Mouse (Mus musculus) heart, postnatal 36 days (tissue): ENCODE measurements around the gene Gtf3c2. TPM values are rescaled to one million over a fixed set of nuclear protein-coding genes. Genes with fewer than 3 reads are reported as not detected.
"Not testable (repeated sequence)": the region's sequence is repeated elsewhere in the genome, so short reads cannot be mapped to it uniquely, and the experiment has no call there.

Source experiments
- DNase-seq, 2 experiments: peaks; one replicate each; pipeline ENCODE4 v3.0.0; 2021 to 2022
- intact Hi-C: fragments of 180-260 bp; cut with DNase I; formaldehyde crosslinking; loops from one replicate; pipeline ENCODE4 v1.15.1; 2025
- total RNA-seq, 2 experiments: library from RNA; stranded (reverse); gene quantifications; 2 replicates each; pipeline ENCODE4 v1.2.3; 2021

Gtf3c2 gene
- total RNA-seq, result 10 to 100 TPM; 31.0 to 31.4 TPM

- DNase-seq, result peak; percentile 94 to 96
- intact Hi-C loops, result loop anchor here (1.0 to 2.0 kb wide), 2 partner anchors 12 to 61 kb away; partner anchors contain the start of genes Gm9970 and Nrbp1
Measured at GRCm38 (mm10) chr5:31179766-31180630, at the start of gene Gtf3c2, which contains the start of gene Gm29609. TSS of gene Gtf3c2 (minus strand) at chr5:31180144. TSS of gene Gm29609 (minus strand) at chr5:31179911.

- no peak for DNase-seq
- intact Hi-C loops, result no loop called here
Measured at GRCm38 (mm10) chr5:31226641-31227040, 46.7 kb upstream of the Gtf3c2 start.

- DNase-seq, result no peak
- intact Hi-C loops, result loop anchor here (5.0 kb wide), 2 partner anchors 70 to 105 kb away; partner anchors contain the start of gene Ift172
Measured at GRCm38 (mm10) chr5:31222696-31223095, 42.8 kb upstream of the Gtf3c2 start.

- no peak for DNase-seq
- intact Hi-C loops, result loop anchor here (1.0 to 5.0 kb wide), 4 partner anchors 19 to 106 kb away; partner anchors contain the start of genes Ift172, Nrbp1 and Zfp513
Measured at GRCm38 (mm10) chr5:31221304-31221945, 41.5 kb upstream of the Gtf3c2 start.

- DNase-seq, result peak; percentile 99
Measured at GRCm38 (mm10) chr5:31220448-31221303, 40.7 kb upstream of the Gtf3c2 start, which contains the start of gene Ppm1g. TSS of gene Ppm1g (minus strand) at chr5:31220687.

GRCm38 (mm10) chr5:31219911-31220447 lies 40.0 kb upstream of the Gtf3c2 start:
- intact Hi-C loops, result loop anchor here (2.0 to 5.0 kb wide), 3 partner anchors 17 to 107 kb away; partner anchors contain the start of genes Ift172 and Zfp513
- no peak for DNase-seq

More at GRCm38 (mm10) chr5:31220448-31221303, 40.7 kb upstream of the Gtf3c2 start, which contains the start of gene Ppm1g:
- intact Hi-C loops, result loop anchor here (1.0 to 5.0 kb wide), 4 partner anchors 18 to 107 kb away; partner anchors contain the start of genes Ift172, Nrbp1 and Zfp513

- intact Hi-C loops, result no loop called here
- DNase-seq, result no peak
Measured at GRCm38 (mm10) chr5:31219474-31219873, 39.5 kb upstream of the Gtf3c2 start.

- intact Hi-C loops, result no loop called here
- DNase-seq, result no peak
Measured at GRCm38 (mm10) chr5:31219070-31219469, 39.1 kb upstream of the Gtf3c2 start.

GRCm38 (mm10) chr5:31218294-31218693 lies 38.4 kb upstream of the Gtf3c2 start:
- no peak for DNase-seq
- intact Hi-C loops, result no loop called here

GRCm38 (mm10) chr5:31216554-31216953 lies 36.6 kb upstream of the Gtf3c2 start:
- DNase-seq, intact Hi-C loops: not testable (repeated sequence)

GRCm38 (mm10) chr5:31204421-31204820 lies 24.5 kb upstream of the Gtf3c2 start:
- intact Hi-C loops, result no loop called here
- DNase-seq, result no peak

GRCm38 (mm10) chr5:31203866-31204265 lies 23.9 kb upstream of the Gtf3c2 start:
- intact Hi-C loops, result loop anchor here (2.0 kb wide), 1 partner anchor 17 kb away; the partner anchor contains the start of gene Ppm1g
- DNase-seq, result no peak

- DNase-seq, result no peak
- intact Hi-C loops, result loop anchor here (2.0 kb wide), 1 partner anchor 18 kb away; the partner anchor contains the start of gene Ppm1g
Measured at GRCm38 (mm10) chr5:31202933-31203332, 23.0 kb upstream of the Gtf3c2 start.

- intact Hi-C loops, result loop anchor here (2.0 kb wide), 1 partner anchor 19 kb away; the partner anchor contains the start of gene Ppm1g
- DNase-seq, result peak; percentile 91 to 92
Measured at GRCm38 (mm10) chr5:31201742-31202590, 22.0 kb upstream of the Gtf3c2 start, which contains the start of gene Zfp513. TSS of gene Zfp513 (minus strand) at chr5:31202303.

- peak in 1 of 2 experiments; percentile 11 for DNase-seq
- intact Hi-C loops, result no loop called here
Measured at GRCm38 (mm10) chr5:31201042-31201741, 21.2 kb upstream of the Gtf3c2 start.

GRCm38 (mm10) chr5:31200327-31200768 lies 20.4 kb upstream of the Gtf3c2 start:
- intact Hi-C loops, result no loop called here
- peak in 1 of 2 experiments; percentile 16 for DNase-seq

GRCm38 (mm10) chr5:31199893-31200292 lies 19.9 kb upstream of the Gtf3c2 start:
- no peak for DNase-seq
- intact Hi-C loops, result no loop called here
